Mouse (Mus musculus) adrenal gland (tissue): Measurements from ENCODE around the gene Wscd2.

Experiments
- intact Hi-C: fragments of 180-260 bp; cut with DNase I; formaldehyde crosslinking; loops from one replicate; pipeline ENCODE4 v1.15.1; 2025

Gene Wscd2

GRCm38 (mm10) chr5:113639126-113639525 is 149.0 kb downstream of the Wscd2 start:
- intact Hi-C loops: no loop called here
